In genomic region chr2:160621001-160621448, GRCm38 (mm10) we compare ENCODE assay signal across 8 mouse cellular contexts. TPM values are rescaled to one million over a fixed set of nuclear protein-coding genes. Genes with fewer than 3 reads are reported as not detected.
DNase-seq lines count a peak whose midpoint lies in the region; ATAC-seq and TF ChIP-seq lines count a peak whose summit lies in the region.

No protein-coding gene starts in this region.

- no peak for ATAC-seq in lung, embryonic 14.5 days (ENCODE audit: insufficient read depth)
- ATAC-seq in CD4-positive, CD25-positive, alpha-beta regulatory T cell, adult 4 months = no peak

- H3K27me3 ChIP-seq in lung, embryonic 14.5 days (ENCODE audit: insufficient read depth, low read length) = no peaks in the 10 kb centered on the region
- H3K27me3 ChIP-seq in heart, embryonic 10.5 days (ENCODE audit: insufficient read depth, poor library complexity, severe bottlenecking) = no peaks in the 10 kb centered on the region

- no peak for DNase-seq in lung, embryonic 14.5 days
- DNase-seq in lung, postnatal 25 days (ENCODE audit: low spot score) = no peak
- peak; percentile 76 for DNase-seq in cerebellum, adult 9-11 months
- DNase-seq in heart, embryonic 10.5 days (ENCODE audit: low spot score) = no peak
- DNase-seq in ovary, postnatal 14 days (ENCODE audit: low spot score) = no peak
- no peak for DNase-seq in urinary bladder, postnatal 25 days (ENCODE audit: low spot score)

- no peaks in the 10 kb centered on the region for H3K9me3 ChIP-seq in lung, embryonic 14.5 days (ENCODE audit: low read depth, low read length)
- no peaks in the 10 kb centered on the region for H3K9me3 ChIP-seq in heart, embryonic 10.5 days

- 80% methylated on average over 11 of the region's 11 CpGs for WGBS in lung, embryonic 14.5 days
- 90% methylated on average over 11 of the region's 11 CpGs for WGBS in heart, embryonic 10.5 days
- WGBS in macrophage (ENCODE audit: missing documents) = 92% methylated on average over 9 of the region's 11 CpGs

- no peak overlapping the region for H3K4me2 ChIP-seq in lung, embryonic 14.5 days

- H3K9ac ChIP-seq in lung, embryonic 14.5 days = no peak overlapping the region

- H3K36me3 ChIP-seq in lung, embryonic 14.5 days (ENCODE audit: insufficient read depth) = no peaks in the 10 kb centered on the region
- no peaks in the 10 kb centered on the region for H3K36me3 ChIP-seq in heart, embryonic 10.5 days
- H3K36me3 ChIP-seq in macrophage (ENCODE audit: inconsistent target) = no peaks in the 10 kb centered on the region

- peaks cover 9% of the 10 kb centered on the region; the same call in 1 of the 2 replicates for H3K79me2 ChIP-seq in macrophage (ENCODE audit: inconsistent target)

- H3K27ac ChIP-seq in lung, embryonic 14.5 days (ENCODE audit: low read depth) = peak overlapping the region; percentile 76
- H3K27ac ChIP-seq in heart, embryonic 10.5 days = peak overlapping the region; percentile 42; the same call in 1 of the 2 replicates
- peak overlapping the region; percentile 80 for H3K27ac ChIP-seq in macrophage

- H3K4me1 ChIP-seq in lung, embryonic 14.5 days (ENCODE audit: insufficient read depth) = peaks cover 18% of the 10 kb centered on the region
- H3K4me1 ChIP-seq in heart, embryonic 10.5 days = peaks cover 25% of the 10 kb centered on the region

- no peak for TF ChIP-seq CTCF in lung, embryonic 14.5 days (IDR thresholded peaks at IDR 0.05; ENCODE audit: low read depth)

- H3K4me3 ChIP-seq in lung, embryonic 14.5 days (ENCODE audit: low read depth, low read length) = no peak overlapping the region
- H3K4me3 ChIP-seq in heart, embryonic 10.5 days = no peak overlapping the region
- H3K4me3 ChIP-seq in macrophage (ENCODE audit: inconsistent target) = no peak overlapping the region

RNA-seq across cellular contexts. Expression of gene Top1, which starts 24.7 kb away (rescaled TPM):
- 77.6 and 83.0 TPM in 2 replicates for polyA plus RNA-seq in lung, embryonic 14.5 days (2014; fragmentation: Nextera tagmentation; extraction: Ambion mirVana)
- polyA plus RNA-seq in heart, embryonic 10.5 days (2016; fragmentation: Nextera tagmentation; extraction: Ambion mirVana) = 54.7 and 69.5 TPM in 2 replicates
- total RNA-seq in macrophage (2018; cell fraction: chromatin; rRNA removed) = 1,000 to 10,000 TPM in 5 of 26 experiments, 100 to 1,000 TPM in 21; 163 to 2,320 (median 324) TPM
- 100 to 1,000 TPM in 5 of 26 experiments, 10 to 100 TPM in 21; 48.6 to 258 (median 67.5) TPM for total RNA-seq in macrophage (2018; cell fraction: cytosol; rRNA removed)
- 100 to 1,000 TPM in 23 of 26 experiments, 10 to 100 TPM in 3; 82.9 to 919 (median 169) TPM for total RNA-seq in macrophage (2018; cell fraction: nucleus; rRNA removed)
- polyA plus RNA-seq in macrophage (2018) = 52.3 to 148 TPM (median 103 TPM) in 3 replicates
- 10 to 100 TPM; 73.9 to 91.0 TPM for polyA plus RNA-seq in CD4-positive, CD25-positive, alpha-beta regulatory T cell, adult 4 months (2017; shearing (Covaris generic))
